Mouse (Mus musculus): Measurements from ENCODE around the gene Tcirg1.

Gene Tcirg1

GRCm38 (mm10) chr19:3906795-3907786 lies at the start of gene Tcirg1:
Tcirg1 (minus strand) TSS chr19:3907133.
- DNase-seq (ENCODE audit: low read depth, low spot score): peak; percentile 31

DNA sequence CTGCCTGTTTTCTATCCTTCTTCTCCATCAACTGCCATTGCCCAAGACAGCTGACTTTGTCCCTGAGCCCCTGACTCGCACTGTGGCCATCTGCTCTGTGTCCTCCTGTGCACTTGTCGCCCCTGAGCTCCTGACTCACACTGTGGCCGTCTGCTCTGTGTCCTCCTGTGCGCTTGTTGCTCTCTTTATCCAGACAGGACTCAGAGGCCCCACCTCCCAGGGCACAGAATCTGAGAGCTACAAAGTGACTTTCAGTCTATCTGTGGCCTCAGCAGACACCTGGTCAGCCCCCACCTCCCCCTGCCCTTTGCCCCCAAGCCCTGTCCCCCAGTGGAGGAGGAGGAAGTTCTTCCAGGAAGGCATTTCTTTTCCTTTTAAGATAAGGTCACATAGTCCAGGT lies 48.9 kb upstream of the Tcirg1 start:
- DNase-seq (ENCODE audit: low read depth, low spot score): no peak

GRCm38 (mm10) chr19:3955033-3955432 lies 48.1 kb upstream of the Tcirg1 start:
- DNase-seq (ENCODE audit: low read depth, low spot score): no peak

DNA sequence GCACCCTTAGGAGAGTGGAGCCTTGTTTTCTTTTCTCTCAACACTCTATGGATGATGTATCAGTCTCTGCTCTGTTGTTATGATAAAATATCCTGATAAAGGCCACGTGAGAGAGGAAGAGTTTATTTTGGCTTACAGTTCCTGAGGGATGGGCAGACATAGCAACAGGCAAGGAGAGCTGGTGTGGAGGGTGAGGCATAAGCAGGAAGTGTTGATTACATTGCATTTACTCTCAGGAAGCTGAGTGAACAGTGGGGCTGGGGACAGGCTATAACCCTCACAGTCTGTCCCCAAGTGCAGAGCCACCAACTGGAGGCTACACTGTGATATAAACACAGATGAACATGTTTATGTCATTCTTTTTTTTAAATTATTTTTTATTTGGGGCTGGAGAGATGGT lies 45.2 kb upstream of the Tcirg1 start:
- DNase-seq (ENCODE audit: low read depth, low spot score): no peak

DNA sequence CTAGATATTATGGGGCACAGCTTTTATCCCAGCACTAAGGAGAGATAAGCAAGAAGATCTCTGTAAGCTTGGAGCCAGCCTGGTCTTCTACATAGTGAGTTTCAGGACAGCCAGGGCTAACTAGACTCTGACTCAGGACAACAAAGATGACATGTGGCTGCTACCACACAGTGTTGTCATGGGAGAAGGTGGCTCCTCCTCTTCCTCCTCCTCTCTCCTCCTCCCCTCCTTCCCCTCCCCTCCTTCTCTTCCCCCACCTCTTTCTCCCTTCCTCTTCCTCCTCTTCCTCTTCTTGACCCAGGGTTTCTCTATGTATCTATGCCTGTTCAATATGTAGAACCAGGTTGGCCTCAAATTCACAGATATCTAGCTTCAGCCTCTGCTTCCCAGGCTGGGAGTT lies 44.5 kb upstream of the Tcirg1 start:
- DNase-seq (ENCODE audit: low read depth, low spot score): no peak

DNA sequence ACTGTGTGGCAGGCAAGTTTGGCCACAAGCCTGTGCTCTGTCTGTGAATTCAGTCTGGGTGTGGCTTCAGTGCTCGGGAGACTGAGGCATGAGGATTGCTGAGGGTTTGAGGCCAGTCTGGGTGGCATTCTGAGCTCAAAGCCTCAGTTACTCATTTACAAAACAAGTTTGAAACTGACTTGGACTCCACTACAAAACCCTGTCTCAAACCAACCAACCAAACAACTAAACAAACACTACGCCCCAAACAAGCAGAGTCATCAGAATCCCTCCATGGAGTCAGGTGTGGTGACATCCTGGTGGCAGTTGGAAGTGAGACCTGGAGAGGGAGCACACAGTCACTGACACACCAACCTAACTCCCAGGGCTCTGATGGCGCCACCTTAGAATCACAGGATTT lies 43.4 kb upstream of the Tcirg1 start:
- no peak for DNase-seq (ENCODE audit: low read depth, low spot score)

- no peak for DNase-seq (ENCODE audit: low read depth, low spot score)
Observed at GRCm38 (mm10) chr19:3948546-3948945, 41.6 kb upstream of the Tcirg1 start.

DNA sequence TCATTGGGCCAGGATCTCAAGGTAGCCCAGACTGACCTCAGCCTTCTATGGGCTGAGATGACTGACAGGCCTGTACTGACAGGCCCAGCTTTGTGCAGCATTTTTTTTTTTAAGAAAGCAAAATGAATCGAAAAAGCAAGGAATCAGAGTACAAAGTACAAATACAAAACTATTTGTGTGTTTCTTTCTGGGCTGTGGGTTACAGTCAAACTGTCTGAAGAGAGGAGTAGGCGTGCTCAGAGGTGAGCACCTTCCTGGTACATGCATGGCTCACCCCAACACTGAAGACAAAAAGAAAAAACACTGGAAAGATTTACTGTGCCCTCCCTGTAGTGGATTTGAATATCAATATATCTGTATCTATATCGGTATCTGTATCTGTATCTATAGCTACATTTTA lies 40.9 kb upstream of the Tcirg1 start:
- DNase-seq (ENCODE audit: low read depth, low spot score): no peak

GRCm38 (mm10) chr19:3946715-3947114 lies 39.8 kb upstream of the Tcirg1 start:
- peak; percentile 79 for DNase-seq (ENCODE audit: low read depth, low spot score)

- no peak for DNase-seq (ENCODE audit: low read depth, low spot score)
Observed at GRCm38 (mm10) chr19:3945872-3946564, 39.1 kb upstream of the Tcirg1 start.

DNA sequence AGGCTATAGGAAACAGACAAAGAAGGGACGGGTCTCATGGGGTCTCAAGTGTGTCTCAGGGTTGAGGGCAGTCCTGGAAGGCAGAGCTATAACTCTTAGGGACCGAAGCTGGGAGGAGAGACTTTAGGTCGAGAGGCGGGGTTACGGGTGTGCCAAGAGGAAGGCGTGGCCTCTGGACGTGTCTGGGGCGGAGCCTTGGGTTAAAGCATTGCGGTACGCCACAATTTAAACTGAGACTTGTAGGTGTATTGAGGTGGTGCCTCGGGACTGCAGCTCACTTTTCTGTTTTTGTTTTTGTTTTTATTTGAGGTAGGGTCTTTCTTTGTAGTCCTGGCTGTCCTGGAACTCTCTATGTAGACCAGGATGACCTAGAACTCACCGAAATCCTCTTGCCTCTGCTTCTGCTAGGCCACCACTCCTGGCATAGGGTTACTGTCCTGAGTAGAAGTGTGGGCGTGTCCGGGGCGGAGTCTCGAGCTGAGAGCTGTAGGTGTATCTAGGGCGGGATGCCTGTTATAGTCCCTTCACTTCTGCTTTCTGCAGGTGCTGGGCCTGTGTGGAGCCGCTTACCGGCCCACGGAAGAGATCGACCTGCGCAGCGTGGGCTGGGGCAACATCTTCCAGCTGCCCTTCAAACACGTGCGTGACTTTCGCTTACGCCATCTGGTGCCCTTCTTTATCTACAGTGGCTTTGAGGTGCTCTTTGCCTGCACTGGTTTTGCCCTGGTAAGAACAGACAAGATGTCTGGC lies 36.2 kb upstream of the Tcirg1 start:
- peak; percentile 85 for DNase-seq (ENCODE audit: low read depth, low spot score)

DNA sequence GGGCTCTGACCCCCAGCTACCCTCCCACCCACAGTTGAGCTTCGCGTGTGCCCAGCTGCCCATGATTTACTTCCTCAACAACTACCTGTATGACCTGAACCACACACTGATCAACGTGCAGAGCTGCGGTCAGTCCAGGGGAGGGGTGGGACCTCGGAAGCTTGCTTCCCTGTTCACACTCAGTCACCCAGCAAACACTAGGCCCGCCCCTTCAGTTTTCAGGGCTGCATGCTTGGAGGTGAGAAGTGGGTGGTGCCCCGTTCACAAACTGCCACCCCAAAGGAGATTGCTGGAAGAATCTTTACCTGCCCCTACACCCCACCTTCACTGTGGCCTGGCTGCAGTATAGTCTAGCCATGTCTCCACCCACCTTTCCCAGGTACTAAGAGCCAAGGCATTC lies 35.4 kb upstream of the Tcirg1 start:
- DNase-seq (ENCODE audit: low read depth, low spot score): no peak

- DNase-seq (ENCODE audit: low read depth, low spot score): no peak
Observed at GRCm38 (mm10) chr19:3935896-3936850, 29.2 kb upstream of the Tcirg1 start.

GRCm38 (mm10) chr19:3935032-3935895 lies 28.3 kb upstream of the Tcirg1 start, which contains the start of gene Unc93b1:
Unc93b1 (plus strand) TSS chr19:3935186.
- DNase-seq (ENCODE audit: low read depth, low spot score): peak; percentile 67

- no peak for DNase-seq (ENCODE audit: low read depth, low spot score)
Observed at GRCm38 (mm10) chr19:3931716-3932115, 24.8 kb upstream of the Tcirg1 start.

DNA sequence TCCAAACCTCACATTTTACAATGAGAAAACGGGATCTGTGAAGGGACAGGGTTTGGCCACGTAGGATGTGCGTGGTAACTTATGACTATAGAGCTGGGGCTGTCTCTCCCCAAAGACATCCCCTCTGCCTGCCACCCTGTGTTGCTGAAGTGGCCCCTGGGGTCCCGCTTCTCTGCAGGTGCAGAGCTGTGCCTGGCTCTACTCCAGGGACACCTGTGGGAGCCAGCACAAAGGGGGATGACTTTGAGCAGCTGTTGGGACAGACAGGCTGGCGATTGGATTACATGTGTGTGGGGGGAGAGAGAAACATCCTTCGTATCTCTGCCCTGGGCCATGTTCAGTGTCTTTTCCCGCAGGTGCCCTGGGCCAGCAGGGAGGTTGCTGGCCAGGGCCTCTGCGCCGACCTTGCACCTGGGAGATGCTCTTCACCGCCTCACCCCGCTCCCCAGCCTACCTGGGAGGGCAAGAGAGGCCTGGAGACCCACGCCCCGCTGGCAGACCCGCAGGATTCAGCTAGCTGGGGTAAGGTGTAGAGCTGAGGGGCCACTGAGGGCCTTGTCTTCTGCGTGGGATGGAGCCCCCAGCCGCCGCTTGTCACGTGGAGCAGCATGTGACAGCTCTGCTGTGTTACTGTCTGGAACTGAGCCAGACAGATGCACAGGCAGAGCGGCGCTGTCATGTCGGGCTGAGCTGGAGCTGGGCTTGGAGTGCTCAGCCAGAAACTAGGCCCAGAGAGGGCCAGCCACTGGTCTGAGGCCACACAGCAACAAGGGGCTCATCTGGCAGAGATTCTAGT lies 23.5 kb upstream of the Tcirg1 start:
- no peak for DNase-seq (ENCODE audit: low read depth, low spot score)

- no peak for DNase-seq (ENCODE audit: low read depth, low spot score)
Observed at GRCm38 (mm10) chr19:3929211-3929941, 22.4 kb upstream of the Tcirg1 start, which contains the start of gene Aldh3b1. Aldh3b1 (minus strand) TSS chr19:3929808.

- no peak for DNase-seq (ENCODE audit: low read depth, low spot score)
Observed at GRCm38 (mm10) chr19:3928779-3929178, 21.8 kb upstream of the Tcirg1 start.
